Mouse (Mus musculus) testis, adult 2 months (tissue): ENCODE results near the gene Thra.

Source experiments
- CTCF ChIP-seq: fragments of 200-500 bp; IDR thresholded peaks from 2 replicates; pipeline ENCODE4 v1.5.1; 2012; ENCODE audit warnings: low read depth, mild to moderate bottlenecking, inconsistent platforms, low read length, moderate library complexity; ENCODE audit not compliant: control insufficient read depth, insufficient read depth, insufficient replicate concordance
- POLR2A ChIP-seq: fragments of 200-500 bp; IDR thresholded peaks from 2 replicates; pipeline ENCODE4 v1.6.1; 2012; ENCODE audit warnings: low read depth, mild to moderate bottlenecking, inconsistent platforms, low read length, moderate library complexity; ENCODE audit not compliant: control insufficient read depth

DNA sequence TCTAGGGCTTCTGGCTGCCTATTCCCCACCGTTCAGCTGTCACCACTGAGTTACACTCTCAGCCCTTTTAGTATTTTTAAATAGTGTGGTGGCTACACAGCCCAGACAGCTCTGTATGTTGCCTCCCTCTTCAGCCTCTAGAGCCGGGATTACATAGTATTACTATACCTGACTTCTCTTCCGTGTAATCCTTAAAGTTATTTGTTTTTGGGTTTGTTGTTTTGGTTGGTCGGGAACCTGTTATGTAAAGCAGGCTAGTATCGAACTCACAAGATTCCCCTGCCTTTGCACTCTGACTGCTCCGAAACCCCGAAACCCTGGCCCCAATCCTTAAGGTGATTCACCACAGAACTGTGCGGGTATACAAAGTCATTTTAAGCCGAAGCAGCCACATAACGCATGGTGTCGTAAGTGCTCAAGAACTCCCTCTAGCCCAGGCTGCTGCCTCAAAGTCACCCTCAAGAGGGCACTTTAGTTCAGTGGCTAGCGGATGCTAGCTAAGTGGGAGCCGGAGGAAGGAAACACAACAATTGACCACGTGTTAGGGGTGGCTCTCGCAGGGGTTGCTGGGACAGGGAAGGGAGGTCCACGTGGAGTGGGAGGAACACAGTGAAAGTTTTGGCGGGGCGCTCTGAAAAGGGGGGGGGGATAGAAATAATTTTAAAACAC lies 48.2 kb downstream of the Thra start:
- peak; percentile 39; the same call in 1 of the 2 replicates for TF ChIP-seq CTCF
- TF ChIP-seq POLR2A, result peak; percentile 37; the same call in 1 of the 2 replicates
